Mouse (Mus musculus) stomach, postnatal 0 days (tissue): ENCODE results near the gene Tada2a. TPM values are rescaled to one million over a fixed set of nuclear protein-coding genes. Genes with fewer than 3 reads are reported as not detected.

Source experiments
- ATAC-seq: fragments of 200-750 bp; cut with Nextera tagmentation; 2 replicates; pipeline ENCODE4 v1.8.0; 2017; ENCODE audit not compliant: low FRiP score, low TSS enrichment
- DNase-seq: peaks from one replicate; pipeline ENCODE4 v3.0.0-alpha.2; 2016; ENCODE audit warnings: low spot score
- H3K27ac ChIP-seq: fragments of 300-500 bp; sonication (generic); replicated peaks from 2 replicates; pipeline ENCODE4 v1.5.1; 2014; ENCODE audit warnings: mild to moderate bottlenecking, control low read depth
- H3K27me3 ChIP-seq: fragments of 300-500 bp; sonication (generic); 2 replicates; pipeline ENCODE4 v1.6.1; 2014; ENCODE audit warnings: low read length; ENCODE audit not compliant: control insufficient read depth, insufficient read depth
- H3K36me3 ChIP-seq: fragments of 300-500 bp; sonication (generic); 2 replicates; pipeline ENCODE4 v1.6.1; 2014; ENCODE audit warnings: low read length, mixed read lengths; ENCODE audit not compliant: control insufficient read depth, insufficient read depth
- H3K4me1 ChIP-seq: fragments of 300-500 bp; sonication (generic); replicated peaks from 2 replicates; pipeline ENCODE4 v1.6.1; 2014; ENCODE audit warnings: antibody characterized with exemption; ENCODE audit not compliant: control insufficient read depth, insufficient read depth
- H3K4me2 ChIP-seq: fragments of 300-500 bp; sonication (generic); replicated peaks from 2 replicates; pipeline ENCODE4 v1.6.1; 2014; ENCODE audit warnings: low read depth, mild to moderate bottlenecking, control low read depth, moderate library complexity
- H3K4me3 ChIP-seq: fragments of 300-500 bp; sonication (generic); 2 replicates; pipeline ENCODE4 v1.5.1; 2014; ENCODE audit warnings: low read depth, low read length, control low read depth
- H3K9ac ChIP-seq: fragments of 300-500 bp; sonication (generic); 2 replicates; pipeline ENCODE4 v1.6.1; 2014; ENCODE audit warnings: mild to moderate bottlenecking, low read length, control low read depth, mixed read lengths
- H3K9me3 ChIP-seq: fragments of 300-500 bp; sonication (generic); 2 replicates; pipeline ENCODE4 v1.6.1; 2016; ENCODE audit warnings: low read length; ENCODE audit not compliant: control insufficient read depth
- CTCF ChIP-seq: IDR thresholded peaks from 2 replicates; pipeline ENCODE4 v1.5.1; 2016; ENCODE audit warnings: antibody characterized with exemption, low read depth, mild to moderate bottlenecking, moderate library complexity
- EP300 ChIP-seq: optimal IDR thresholded peaks from 2 replicates; pipeline ENCODE3; 2016; ENCODE audit warnings: antibody characterized with exemption
- WGBS: fragments of 180-500 bp; shearing (Covaris S2); extraction: QIAGEN DNeasy Blood & Tissue Kit; methylation state at CpG from one replicate; pipeline ENCODE4 v1.1.7; 2014; 5-methylcytosine and 5-hydroxymethylcytosine counted together
- polyA plus RNA-seq: library from polyadenylated mRNA; unstranded; fragments of >200 nt; fragmentation: Nextera tagmentation; extraction: Ambion mirVana; gene quantifications from 2 replicates; pipeline ENCODE4 v1.2.1, GENCODE M21; 2015

Gene Tada2a
- polyA plus RNA-seq, 1 experiment from 2014 or later = 13.2 TPM

DNA sequence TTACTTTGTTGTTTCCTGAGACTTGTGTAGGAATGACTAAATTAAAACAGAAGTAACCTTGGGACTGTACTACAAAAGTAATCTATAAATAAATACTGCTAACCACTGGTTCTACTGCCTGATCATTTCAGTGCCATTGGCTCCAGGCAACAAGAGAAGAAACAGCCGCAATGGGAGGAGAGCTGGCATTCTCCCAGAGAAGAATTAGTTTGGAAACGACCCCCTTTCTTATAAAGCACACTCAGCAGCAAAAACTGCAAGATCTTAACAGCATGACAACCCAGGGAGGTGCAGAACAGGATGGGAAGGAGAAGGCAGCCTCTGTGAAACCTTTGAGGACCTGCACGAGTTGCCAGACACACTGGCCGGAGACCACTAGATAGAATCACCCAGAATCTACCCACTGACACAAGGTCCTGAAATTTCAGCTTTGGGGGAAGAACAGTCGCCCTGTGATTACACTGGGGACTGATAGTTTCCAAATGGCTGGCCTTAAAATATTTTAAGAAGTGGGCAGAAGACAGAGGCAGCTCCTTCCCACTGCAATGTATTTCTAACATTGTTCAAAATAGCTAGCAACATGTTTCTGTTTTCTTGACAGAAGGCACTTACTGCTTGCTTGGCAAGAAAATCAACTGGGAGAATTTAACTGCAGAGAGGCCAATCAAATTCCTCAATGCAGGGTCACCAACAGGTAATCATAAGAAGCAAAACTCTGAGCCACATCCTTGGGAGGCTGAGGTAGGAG, 32.0 kb downstream of the Tada2a start:
- DNase-seq (no peak), ATAC-seq (no peak)
- H3K36me3 ChIP-seq = peaks cover 6% of the 10 kb centered on the region
- 56% methylated on average over 5 of the region's 5 CpGs for WGBS
- H3K4me1 ChIP-seq = no peaks in the 10 kb centered on the region
- H3K27me3 ChIP-seq = no peaks in the 10 kb centered on the region
- H3K4me3 ChIP-seq = no peak overlapping the region
- TF ChIP-seq CTCF (no peak), EP300 (no peak)
- no peaks in the 10 kb centered on the region for H3K9me3 ChIP-seq
- no peak overlapping the region for H3K4me2 ChIP-seq
- H3K9ac ChIP-seq = no peak overlapping the region
- H3K27ac ChIP-seq = no peak overlapping the region

DNA sequence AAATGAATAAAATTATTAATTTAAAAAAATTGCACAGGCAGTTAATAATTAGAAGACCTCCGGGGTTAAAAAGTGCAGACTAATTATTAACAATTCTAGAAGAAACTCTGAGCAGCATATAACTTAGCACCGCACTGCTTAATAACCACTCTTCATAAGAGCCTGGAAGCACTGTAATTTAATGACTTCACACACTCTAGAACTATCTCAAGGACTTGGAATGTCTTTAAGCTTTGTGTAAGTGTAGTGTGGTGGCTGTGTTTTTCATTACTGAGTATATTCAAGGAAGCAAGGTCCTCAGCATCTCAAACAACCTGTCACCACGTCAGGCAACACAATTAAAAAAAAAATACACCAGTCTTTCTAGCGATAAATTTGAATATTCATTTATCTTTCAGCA, 34.3 kb downstream of the Tada2a start:
- no peak for ATAC-seq
- 87% methylated on average over 4 of the region's 4 CpGs for WGBS
- Histone ChIP-seq H3K4me2 (no peak overlapping the region), H3K27ac (no peak overlapping the region), H3K36me3 (peaks cover 6% of the 10 kb centered on the region), H3K4me3 (no peak overlapping the region), H3K9ac (no peak overlapping the region), H3K4me1 (no peaks in the 10 kb centered on the region), H3K9me3 (no peaks in the 10 kb centered on the region), H3K27me3 (no peaks in the 10 kb centered on the region)
- no peak for DNase-seq
- TF ChIP-seq EP300 (no peak), CTCF (no peak)

DNA sequence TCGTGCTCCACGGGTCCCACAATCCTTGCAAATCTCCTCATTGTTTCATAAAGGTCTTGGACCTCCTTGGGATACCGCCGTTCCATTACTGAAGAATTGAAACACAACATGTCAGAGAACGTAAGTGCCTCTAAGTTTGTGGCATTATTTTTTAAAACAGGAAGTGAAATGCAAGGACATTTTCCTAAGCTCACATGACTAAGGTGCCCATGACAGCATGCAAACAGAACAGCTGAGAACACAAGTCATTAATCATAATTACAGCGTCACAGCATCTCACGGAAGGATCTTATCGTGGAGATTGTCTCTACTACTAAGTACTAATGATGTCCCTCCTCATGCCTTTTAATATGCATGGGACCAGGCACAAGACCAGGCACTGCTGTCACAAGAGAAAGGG, 38.8 kb downstream of the Tada2a start:
- no peak for TF ChIP-seq EP300
- no peak for TF ChIP-seq CTCF
- 77% methylated on average over 8 of the region's 8 CpGs for WGBS
- H3K27ac ChIP-seq = no peak overlapping the region
- no peak overlapping the region for H3K4me2 ChIP-seq
- peaks cover 9% of the 10 kb centered on the region for H3K36me3 ChIP-seq
- no peaks in the 10 kb centered on the region for H3K4me1 ChIP-seq
- no peak overlapping the region for H3K4me3 ChIP-seq
- no peak for ATAC-seq
- no peak for DNase-seq
- no peak overlapping the region for H3K9ac ChIP-seq
- no peaks in the 10 kb centered on the region for H3K27me3 ChIP-seq
- no peaks in the 10 kb centered on the region for H3K9me3 ChIP-seq

DNA sequence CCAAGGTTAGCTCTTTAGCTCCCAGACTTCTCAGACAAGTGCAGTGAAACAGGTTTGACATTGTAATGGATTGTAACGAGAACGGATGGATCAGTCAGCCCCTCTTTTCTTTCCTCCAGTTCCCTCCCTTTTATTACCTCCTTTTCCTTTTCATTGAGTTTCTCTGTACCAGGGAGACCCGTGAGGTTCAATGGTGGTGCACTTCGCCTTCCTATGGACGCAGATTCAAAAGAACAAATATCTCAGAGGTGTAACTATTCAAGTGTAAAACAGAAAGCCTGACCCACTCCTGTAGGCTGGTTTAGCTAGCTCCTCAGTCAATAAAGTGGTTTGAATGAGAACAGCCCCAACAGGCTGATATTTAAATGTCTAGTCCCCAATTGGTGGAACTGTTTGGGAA, 47.5 kb downstream of the Tada2a start:
- ATAC-seq (no peak), DNase-seq (no peak)
- no peaks in the 10 kb centered on the region for H3K4me1 ChIP-seq
- no peak overlapping the region for H3K4me3 ChIP-seq
- H3K27ac ChIP-seq = no peak overlapping the region
- no peaks in the 10 kb centered on the region for H3K27me3 ChIP-seq
- H3K4me2 ChIP-seq = no peak overlapping the region
- WGBS = 86% methylated on average over 5 of the region's 5 CpGs
- H3K9me3 ChIP-seq = no peaks in the 10 kb centered on the region
- H3K36me3 ChIP-seq = 0 out of 2 replicates have a peak, but pooled peaks cover 6% of the 10 kb centered on the region
- H3K9ac ChIP-seq = no peak overlapping the region
- TF ChIP-seq EP300 (no peak), CTCF (no peak)

DNA sequence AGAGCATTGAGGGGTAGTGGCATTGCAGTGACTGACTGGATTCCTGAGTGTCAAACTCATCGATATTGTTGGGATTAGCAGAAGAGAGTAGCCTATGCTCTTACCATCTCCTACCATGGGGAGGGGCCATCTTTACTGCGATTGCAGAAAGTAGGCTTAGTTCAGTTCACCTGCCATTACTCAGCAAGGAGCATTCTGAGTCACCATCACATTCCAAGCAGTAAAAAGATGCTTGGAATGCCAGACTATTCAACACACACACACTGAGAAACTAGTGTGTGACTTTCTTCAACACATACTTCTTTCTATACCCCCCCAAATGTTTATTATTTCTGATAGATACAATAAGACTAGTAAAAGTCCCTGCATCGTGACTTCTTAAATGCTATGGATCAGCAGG, 49.1 kb downstream of the Tada2a start:
- Histone ChIP-seq H3K27ac (no peak overlapping the region), H3K4me1 (no peaks in the 10 kb centered on the region), H3K4me3 (no peak overlapping the region), H3K27me3 (no peaks in the 10 kb centered on the region), H3K9ac (no peak overlapping the region), H3K4me2 (no peak overlapping the region), H3K36me3 (0 out of 2 replicates have a peak, but pooled peaks cover 3% of the 10 kb centered on the region), H3K9me3 (no peaks in the 10 kb centered on the region)
- DNase-seq = no peak
- no peak for ATAC-seq
- WGBS = 76% methylated on average over 3 of the region's 3 CpGs
- TF ChIP-seq CTCF (no peak), EP300 (no peak)

DNA sequence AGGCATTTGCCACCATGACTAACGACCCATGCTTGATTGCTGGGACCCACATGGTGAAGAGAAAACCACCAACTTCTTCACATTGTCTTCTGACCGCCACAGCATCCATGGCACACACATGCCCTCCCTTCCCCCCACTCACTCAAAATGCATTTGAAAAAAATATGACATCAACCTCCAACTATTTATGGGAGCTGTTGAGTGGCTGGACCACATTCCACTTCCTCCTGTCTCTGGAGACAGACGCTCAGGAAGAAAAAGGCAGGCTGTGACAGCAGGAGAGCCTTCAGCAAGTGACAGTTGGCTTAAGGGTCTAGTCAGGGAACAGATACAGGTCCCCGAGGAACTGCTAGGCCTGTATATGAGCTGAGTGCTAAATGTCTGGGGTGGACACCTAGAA, 49.5 kb downstream of the Tada2a start:
- DNase-seq (no peak), ATAC-seq (no peak)
- Histone ChIP-seq H3K9me3 (no peaks in the 10 kb centered on the region), H3K4me2 (no peak overlapping the region), H3K27me3 (no peaks in the 10 kb centered on the region), H3K36me3 (0 out of 2 replicates have a peak, but pooled peaks cover 3% of the 10 kb centered on the region), H3K27ac (no peak overlapping the region), H3K4me3 (no peak overlapping the region), H3K4me1 (no peaks in the 10 kb centered on the region), H3K9ac (no peak overlapping the region)
- 76% methylated on average over 4 of the region's 4 CpGs for WGBS
- TF ChIP-seq EP300 (no peak), CTCF (no peak)
